Mouse (Mus musculus): ENCODE measurements around the gene Ripk4.

Gene Ripk4

DNA sequence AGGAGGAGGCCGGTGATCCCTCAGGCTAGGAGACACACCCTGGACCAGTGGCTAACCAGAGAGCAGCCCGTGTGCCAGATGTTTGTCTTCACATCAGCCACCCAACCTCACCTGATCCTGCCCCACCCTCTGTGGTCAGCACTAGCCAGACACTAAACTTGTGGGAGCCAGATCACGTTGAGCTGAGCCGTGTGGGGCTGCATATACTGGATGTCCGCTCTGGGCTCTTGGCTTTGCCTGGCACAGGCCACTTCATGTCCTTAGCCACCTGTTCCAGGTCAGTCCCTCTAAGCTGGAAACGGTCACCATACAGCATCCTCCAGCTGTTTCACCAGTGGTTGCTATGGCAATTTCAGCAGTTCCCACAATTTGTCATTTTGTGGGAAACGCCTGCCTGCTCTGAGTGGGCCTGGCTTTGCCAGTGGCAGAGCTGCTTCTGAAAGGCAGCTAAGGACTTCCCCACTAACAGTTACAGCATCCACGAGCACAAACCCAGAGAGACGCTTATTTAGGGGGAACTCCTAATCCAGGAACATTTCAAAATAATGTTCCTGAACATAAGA lies 28.7 kb downstream of the Ripk4 start:
- in situ Hi-C loops (cut with MboI), result no loop called here

DNA sequence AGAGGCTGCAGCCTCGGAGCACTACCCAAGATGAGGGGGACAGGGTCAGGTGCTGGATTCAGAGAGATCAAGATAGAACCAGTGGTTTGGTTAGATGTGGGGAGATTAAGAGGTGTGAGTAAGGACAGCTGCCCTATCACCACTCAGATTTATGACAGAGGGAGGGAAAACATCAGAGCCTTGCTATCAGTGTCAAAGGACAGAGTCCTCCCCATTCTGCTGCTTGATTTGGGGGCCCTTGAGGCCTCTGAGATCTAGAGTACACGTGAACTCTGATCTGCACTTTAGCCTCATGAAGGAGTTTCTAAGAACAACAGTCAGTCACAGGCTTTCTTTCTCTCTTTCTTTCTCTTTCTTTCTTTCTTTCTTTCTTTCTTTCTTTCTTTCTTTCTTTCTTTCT lies 30.0 kb downstream of the Ripk4 start:
- in situ Hi-C loops (cut with MboI), result no loop called here

DNA sequence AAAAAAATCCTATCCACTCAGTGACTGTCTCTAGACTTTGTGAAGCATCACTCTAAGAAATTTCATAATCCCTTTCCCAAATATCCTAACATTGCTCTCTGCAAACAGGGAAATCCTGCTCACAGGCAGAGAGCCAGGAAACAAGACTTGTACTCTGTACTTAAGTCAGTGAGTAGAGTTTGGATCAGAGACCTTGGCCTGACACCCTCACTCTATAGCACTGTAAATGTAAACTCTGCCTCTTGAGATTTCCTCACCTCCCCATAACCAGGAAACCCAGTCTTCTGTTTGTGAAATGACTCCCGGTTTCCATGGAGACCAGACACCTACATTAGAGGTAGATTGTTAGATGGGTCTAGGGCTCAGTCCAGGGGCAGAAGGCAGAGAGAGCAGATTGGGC lies 33.3 kb downstream of the Ripk4 start:
- in situ Hi-C loops (cut with MboI), result no loop called here

DNA sequence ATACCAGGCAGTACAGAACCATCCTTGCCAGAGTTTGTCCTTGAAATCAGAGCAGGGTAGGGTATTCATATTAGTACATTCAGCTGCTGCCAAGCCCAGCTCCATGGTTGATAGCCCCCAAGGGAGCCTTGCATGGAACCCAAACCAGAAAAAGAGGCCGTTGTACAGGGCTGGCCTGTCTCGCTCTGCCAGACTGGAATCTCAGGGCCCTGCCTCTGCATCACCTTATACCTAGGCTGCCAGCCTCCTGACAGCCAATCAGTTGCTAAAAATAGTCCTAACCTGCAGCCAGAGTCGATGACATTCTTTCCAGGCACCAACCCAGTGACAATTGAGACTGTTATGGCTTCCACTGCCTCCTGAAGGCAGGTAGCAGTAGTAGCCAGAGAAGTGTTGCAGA lies 37.2 kb downstream of the Ripk4 start:
- in situ Hi-C loops (cut with MboI), result no loop called here

DNA sequence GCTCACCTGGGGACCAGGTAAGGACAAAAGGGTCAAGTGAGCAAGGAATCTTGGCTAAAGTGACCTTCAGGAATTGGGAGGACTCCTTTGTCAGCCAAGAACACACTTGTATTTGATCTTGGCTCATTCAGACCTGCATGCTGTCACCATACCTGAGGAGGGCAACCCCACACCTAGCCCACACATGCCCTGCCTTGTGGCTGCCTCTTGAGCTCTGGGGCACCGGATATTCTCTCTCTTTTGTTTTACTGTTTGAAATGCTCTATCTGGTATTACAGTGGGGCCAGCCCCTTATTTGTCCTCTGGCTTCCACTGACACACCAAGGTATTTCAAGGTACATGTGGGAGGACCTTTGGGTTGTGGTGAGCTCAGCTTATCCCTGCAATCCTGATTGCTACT lies 43.5 kb downstream of the Ripk4 start:
- in situ Hi-C loops (cut with MboI), result no loop called here

DNA sequence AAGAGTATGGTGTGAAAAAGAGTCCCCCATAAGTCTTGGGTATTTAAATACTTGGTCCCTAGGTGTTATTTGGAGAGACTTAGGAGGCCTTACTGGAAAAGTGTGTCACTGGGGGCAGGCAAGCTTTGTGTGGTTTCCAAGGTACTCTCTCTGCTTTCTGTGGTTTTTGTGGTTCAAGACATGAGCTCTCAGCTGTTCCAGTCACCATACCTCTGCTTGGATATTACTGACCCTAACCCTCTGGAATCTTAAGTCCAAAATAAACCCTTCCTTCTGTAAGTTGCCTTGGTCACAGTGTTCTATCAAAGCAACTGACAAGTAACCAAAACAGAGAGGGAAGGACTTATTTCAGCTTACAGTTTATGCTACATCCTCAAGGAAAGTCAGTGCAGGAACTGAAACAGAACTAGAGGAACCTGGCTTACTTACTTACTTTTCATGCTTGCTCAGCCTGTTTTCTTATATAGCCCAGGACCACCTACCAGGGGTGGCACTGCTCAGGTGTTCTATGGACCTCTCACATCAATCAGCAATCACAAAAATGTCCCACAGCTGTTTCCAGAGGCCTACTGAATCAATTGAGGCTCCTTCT lies 44.1 kb downstream of the Ripk4 start:
- in situ Hi-C loops (cut with MboI), result no loop called here

DNA sequence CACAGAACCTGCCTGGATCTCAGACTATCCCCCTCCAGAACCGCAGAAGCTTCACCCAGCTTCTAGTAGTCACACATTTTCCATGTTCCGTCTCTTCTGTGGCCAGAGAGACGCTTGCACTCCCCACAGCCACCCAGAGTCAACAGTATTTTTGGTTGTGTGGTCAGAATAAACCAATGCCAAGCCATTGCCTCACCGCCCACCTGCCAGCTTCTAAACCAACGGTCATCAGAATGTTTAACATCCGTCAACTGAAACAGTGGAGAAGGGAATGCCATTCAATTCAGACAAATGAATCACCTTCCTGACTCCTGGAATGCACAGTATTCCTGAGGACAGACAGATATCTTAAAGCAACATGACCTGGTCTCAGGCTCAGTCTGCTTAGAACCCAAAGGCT lies 47.0 kb downstream of the Ripk4 start:
- in situ Hi-C loops (cut with MboI), result no loop called here

DNA sequence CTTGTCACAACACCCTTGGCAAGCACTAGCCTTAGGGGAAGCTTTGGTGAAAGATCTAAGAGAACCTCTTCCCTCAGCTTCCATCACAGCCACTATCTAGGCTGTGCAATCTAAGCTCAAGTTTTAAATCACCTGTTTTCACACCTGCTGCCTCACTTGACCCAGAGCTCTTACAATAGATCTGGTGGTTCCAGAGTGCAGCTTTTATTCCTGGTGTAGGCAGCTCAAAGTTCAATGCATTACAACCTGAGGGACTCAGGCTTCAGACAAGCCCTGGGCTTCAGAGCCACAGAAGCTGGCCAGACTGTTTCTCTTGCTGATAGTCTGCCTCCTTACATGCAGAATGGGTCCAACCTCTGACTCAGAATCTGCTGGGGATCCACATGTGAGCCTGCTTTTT lies 51.5 kb downstream of the Ripk4 start:
- in situ Hi-C loops (cut with MboI), result no loop called here

DNA sequence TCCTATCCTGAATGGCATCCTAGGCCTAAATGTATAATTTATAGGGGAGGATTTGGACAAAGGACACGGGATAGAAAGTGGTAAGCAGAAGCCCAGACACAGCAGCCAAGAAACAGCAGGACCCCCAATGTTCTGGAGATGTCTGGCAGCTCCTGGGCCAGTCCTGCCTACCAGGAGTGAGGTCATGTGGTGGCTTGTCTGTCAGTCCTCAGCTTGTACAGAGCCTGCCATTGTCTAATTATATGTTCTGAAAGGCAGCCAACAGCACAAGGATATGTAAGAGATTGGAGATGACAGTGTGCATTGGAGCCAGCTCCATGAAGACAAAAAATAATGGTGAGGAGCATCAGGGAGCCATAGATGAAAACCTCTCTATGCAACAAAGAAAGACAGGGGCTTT lies 61.7 kb downstream of the Ripk4 start:
- in situ Hi-C loops (cut with MboI), result no loop called here

DNA sequence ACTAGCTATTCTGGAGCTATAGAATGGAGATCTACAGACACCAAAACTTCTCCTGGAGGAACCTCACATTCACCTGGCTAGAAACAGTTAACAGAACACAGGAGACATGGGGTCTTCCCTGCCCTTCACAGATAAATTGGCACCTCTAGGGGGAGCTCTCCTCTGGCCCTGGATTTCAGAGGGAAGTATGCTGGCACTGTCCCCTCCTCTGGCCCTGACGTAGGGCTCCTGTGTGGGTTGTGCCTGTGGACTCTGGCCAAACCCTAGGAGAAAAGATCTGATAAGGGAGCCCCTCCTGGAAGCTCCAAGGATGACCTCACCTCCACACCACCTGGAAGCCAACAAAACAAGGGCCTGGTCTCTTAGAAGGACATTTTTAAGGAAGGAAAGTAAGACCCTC lies 65.8 kb downstream of the Ripk4 start:
- in situ Hi-C loops (cut with MboI), result no loop called here

DNA sequence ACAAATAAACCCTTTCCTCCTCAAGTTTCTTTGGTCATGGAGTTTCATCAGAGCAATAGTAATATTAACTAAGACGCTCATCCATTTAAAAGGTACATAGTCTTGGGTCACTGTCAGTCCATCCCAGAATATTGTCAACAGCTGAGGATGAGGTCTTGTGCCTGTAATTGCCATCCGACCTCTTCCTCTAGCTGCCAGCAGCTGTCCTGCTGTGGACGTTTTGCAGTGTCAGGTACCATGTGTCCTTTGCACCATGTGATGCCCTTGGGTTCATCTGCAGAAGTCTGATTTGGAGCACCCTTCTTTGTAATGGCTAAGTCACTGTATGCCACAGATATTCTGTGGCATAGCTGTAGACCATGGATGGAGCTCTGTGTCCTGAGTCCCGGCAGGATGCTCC lies 67.9 kb downstream of the Ripk4 start:
- in situ Hi-C loops (cut with MboI), result no loop called here

Measured in mature B cell (primary cell).